Mouse (Mus musculus) adrenal gland, postnatal 14 days (tissue): ENCODE results near the gene Nampt. TPM values are rescaled to one million over a fixed set of nuclear protein-coding genes. Genes with fewer than 3 reads are reported as not detected.
"Not testable (repeated sequence)": the region's sequence is repeated elsewhere in the genome, so short reads cannot be mapped to it uniquely, and the experiment has no call there.

Experiments used
- DNase-seq: peaks from one replicate; pipeline ENCODE4 v3.0.0; 2021; ENCODE audit warnings: mixed read lengths
- total RNA-seq: library from RNA; stranded (reverse); gene quantifications from 2 replicates; pipeline ENCODE4 v1.2.3, GENCODE M21; 2021

Gene Nampt
- total RNA-seq, 1 experiment from 2014 or later, result 161 TPM

DNA sequence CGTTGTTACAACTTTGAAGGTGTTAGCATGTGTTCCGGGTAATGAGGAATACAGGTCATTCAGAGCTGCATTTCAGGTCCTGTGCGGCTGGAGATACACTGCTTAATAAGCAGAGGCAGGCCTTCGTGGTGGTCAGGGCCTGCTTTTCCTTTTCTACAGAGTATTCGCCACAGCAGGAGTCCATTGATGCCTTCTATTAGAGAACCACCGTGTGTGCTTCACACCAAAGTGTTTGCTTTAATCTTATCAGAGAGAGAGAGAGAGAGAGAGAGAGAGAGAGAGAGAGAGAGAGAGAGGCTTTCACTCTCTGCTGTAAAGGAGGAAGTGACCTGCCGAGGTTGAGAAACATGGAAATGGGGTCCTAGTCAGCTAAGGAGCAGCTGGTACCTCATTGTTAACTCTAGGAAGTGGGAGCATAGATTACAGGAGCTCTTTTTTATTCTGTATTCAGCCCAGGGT lies 22.1 kb downstream of the Nampt start:
- no peak for DNase-seq

- DNase-seq, result no peak
These were observed 27.0 kb downstream of the Nampt start for GRCm38 (mm10) chr12:32846325-32846724.

DNA sequence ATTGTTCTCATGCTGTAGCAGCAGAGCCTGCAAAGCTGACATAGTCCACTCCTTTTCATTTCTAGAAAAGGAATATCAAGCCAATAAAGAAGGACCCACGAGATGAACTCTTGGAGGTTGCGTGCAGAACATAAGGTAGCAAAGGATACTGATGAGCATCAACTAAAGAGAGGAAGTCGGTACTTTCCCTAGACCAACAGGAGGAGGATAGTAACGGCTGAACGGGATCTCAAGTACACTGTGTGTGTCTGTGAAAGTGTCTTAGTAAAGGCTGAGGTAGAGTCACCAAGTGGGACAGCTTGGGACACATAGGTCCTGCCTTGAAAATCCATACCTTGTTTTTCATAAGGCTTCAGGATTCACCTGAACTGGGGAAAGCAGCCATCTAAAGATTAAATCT lies 34.4 kb downstream of the Nampt start:
- DNase-seq, result no peak

DNA sequence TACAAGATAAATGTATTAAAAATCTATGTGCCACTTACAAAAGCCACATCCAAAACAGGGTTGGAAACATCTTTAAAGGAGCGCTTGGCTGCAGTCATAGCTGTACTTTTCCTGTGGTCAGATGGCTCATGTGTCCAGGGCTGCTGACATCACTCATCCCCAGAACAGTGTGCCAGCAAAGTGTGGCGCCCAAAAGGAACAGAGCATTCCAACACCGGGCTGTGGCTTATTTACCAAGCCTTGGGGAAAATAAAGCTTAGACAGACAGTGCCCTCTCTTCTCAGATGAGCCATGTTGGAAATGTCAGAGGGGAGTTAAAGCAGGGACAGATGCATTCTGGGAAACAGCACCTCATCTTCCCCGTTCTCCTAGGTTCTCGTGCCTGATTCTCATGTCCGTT lies 35.5 kb downstream of the Nampt start:
- peak; percentile 27 for DNase-seq

GRCm38 (mm10) chr12:32855398-32855797 lies 36.1 kb downstream of the Nampt start:
- DNase-seq, result no peak

DNA sequence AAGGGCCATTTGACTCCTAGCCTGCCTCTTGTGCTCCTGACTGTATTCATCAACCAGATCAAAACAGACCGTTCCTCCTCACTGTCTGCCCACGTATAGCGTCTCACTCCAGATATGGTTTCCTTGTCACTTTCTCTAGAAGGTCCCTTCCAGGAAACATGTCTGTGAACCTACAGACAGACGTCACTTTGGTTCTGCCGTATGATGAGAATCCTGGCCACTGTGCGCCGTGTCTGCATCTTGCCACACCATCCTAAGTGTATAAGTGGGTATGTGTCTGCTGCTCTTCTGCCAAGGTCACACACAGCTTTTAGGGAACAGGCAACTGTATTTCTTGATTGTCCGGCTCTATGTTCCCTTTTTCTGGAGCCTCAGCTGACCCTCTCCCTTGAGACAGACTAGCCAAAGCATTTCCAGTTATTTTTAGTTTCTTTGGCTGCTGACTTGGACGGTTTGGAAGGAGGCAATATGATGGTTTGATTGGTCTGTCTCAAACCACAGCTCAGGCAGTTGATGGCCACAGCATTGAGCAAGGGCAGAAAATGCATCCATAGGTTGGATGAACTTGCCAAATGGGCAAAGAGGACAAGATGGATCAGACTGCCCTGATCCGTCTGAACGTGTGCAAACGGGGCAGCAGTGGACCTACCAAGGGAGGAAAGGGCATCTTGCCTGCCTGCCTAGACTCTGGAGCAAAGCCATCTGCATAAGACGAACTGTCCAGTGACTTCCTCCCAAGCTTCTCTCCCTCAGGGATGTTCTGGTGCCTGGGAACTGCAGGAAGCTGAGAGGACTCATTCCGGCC lies 37.6 kb downstream of the Nampt start:
- peak; percentile 28 for DNase-seq

DNA sequence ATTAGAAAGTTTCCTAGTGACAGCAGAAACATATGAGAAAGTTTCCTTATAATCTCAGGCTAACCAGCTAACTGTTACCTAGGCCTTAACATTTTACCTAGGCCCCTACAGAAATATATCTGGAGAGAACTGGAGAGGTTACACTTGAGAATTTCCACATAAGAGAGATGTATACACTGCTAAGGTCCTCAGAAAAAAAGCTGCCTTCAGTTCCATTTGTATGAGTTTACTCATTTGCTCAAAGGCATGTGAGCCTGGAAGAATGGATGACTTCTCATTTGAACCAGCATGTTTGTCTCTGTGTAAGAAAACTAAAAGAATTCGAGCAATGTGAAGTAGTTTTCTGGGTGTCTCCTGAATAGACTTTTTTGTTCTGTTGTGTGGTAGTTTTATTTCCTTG lies 39.1 kb downstream of the Nampt start:
- no peak for DNase-seq

GRCm38 (mm10) chr12:32860820-32861219 lies 41.5 kb downstream of the Nampt start:
- DNase-seq, result no peak

- DNase-seq, result no peak
These were observed 51.5 kb downstream of the Nampt start for GRCm38 (mm10) chr12:32870815-32871214.

GRCm38 (mm10) chr12:32877500-32877899 lies 58.2 kb downstream of the Nampt start:
- no peak for DNase-seq

DNA sequence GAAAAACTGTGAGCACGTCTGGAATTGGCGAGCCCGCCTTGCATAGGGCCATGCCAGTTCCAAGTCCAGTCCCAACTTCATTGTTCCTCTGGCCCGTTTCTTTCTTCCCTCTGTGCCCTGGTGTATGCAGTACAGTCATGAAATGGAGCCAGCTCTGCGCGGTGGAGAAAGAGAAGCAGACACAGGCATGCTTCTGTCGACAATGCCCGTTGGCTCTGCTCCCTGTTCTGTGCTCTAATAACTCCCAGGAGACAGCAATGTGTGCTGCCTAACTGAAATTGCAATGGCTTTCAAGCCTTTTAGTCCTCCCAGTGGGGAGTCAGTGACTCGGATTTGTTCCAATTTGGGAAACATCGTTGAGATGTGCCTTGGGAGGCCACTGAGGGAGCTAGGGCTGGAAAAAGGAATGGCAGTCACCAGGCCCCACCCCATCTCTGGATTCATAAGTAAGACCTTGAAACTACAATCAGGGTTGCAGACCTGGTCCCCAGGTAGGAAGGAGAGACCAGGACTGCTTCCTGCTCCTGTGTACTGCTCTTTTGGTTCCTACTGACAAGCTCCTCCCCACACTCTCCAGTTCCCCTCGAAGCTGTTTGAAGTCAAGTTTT lies 58.7 kb downstream of the Nampt start:
- peak; percentile 54 for DNase-seq

DNA sequence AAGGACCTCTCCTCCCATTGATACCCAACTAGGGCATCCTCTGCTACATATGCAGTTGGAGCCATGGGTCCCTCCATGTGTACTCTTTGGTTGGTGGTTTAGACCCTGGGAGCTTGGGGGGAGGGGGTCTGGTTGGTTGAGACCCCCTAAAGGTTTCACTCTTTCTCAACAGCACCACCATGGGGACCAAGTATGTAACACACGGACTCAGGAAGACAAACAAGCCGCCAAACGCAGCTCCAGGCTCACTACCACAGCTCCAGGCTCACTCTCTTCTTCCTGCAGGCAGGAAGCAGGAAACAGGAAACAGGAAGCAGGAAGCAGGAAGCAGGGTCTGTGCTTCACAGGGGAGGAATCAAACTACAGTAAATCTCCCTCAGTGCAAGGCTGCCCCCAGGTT lies 60.0 kb downstream of the Nampt start:
- no peak for DNase-seq

DNA sequence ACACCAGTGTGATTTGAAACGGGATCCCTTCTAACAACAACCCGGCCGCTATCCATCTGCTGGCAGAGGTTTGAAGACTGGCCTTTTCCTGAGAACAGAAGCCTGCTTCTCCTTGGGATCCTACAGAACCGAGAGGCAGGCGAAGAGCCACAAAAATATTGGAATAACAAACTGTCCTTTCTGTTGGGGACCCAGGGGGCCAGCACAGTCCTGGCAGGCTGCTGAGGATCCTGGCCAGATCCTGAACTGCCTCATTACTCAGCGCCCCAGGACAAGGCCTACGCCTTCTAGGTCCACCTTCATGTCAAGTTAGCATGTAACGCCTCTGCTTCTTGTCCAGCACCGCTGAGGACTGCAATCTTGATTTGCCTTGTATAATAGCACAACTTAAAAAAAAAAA lies 65.0 kb downstream of the Nampt start:
- DNase-seq, result peak; percentile 64

GRCm38 (mm10) chr12:32885041-32885440 lies 65.7 kb downstream of the Nampt start:
- DNase-seq, result no peak

- no peak for DNase-seq
These were observed 67.0 kb downstream of the Nampt start for GRCm38 (mm10) chr12:32886353-32886752.

DNA sequence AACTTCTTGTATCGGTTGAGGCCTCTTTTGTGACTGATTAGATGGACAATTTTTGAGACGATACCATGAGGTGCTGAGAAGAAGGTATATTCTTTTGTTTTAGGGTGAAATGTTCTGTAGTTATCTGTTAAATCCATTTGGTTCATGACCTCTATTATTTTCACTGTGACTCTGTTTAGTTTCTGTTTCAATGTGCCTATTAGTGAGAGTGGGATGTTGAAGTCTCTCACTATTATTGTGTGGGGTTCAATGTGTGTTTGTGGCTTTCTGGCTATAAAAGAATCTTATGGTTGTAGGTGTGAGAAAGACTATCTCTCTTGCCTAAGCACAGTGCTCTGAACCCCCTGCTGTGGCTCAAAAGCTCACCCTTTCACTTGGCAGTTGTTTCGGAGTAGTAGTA lies 68.9 kb downstream of the Nampt start:
- DNase-seq, result no peak

GRCm38 (mm10) chr12:32889846-32890245 lies 70.5 kb downstream of the Nampt start:
- peak; percentile 26 for DNase-seq

DNA sequence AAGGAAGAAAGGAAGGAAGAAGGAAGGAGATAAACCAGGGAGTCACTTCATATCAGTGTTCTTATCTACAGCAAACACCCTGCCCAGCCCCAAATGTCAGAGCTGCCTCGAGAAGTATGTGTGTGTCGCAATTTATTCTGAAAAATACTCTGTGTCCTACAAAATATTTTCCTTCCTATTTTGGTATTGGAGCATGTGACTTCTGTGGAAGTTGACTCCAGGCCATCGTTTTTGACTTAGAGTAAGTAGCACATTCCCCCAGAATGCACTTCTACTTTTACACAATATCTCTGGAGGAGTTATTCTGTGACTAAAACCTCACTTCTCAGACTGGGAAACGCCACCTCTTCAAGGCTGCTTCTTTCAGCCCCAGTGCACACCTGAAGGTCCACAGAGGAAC lies 71.1 kb downstream of the Nampt start:
- peak; percentile 40 for DNase-seq

DNA sequence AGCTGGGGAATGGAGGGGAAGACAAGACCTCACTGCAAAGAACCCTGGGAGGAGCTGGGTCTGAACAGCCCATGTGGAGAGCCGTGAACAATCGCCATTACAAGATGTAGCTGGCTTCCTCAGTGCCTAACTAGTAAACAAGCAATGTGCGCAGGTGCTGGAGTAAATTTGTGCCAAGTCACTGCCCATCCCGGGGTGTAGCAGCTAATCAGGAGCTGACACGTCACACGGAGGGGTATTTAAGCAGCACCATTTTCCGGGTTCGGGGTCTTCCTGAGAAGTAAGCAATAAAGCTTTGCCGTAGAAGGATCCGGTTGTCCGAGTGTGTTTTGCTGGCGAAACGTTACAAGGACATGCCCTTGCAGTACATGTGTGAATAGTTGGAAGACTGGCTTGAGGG lies 71.9 kb downstream of the Nampt start:
- not testable (repeated sequence) for DNase-seq

DNA sequence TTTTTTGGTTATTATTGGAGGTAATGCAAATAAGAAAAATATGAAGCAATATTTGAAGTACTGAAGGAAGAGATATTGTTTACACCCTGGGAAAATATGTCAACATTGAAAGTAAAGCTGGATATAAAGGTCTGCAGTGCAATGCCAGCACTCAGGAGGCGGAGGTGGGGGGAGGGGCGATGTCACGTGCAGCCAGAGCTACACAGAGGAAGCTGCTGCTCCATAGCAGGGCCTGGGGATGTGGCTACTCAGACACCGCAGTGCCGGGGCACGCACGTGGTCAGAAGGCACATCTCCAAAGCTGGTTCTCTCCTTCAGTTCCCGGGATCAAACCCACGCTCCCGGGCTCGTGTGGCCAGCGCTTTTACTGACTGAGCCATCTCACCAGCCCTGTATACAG lies 73.9 kb downstream of the Nampt start:
- no peak for DNase-seq

GRCm38 (mm10) chr12:32895806-32896205 lies 76.5 kb downstream of the Nampt start:
- DNase-seq, result no peak

DNA sequence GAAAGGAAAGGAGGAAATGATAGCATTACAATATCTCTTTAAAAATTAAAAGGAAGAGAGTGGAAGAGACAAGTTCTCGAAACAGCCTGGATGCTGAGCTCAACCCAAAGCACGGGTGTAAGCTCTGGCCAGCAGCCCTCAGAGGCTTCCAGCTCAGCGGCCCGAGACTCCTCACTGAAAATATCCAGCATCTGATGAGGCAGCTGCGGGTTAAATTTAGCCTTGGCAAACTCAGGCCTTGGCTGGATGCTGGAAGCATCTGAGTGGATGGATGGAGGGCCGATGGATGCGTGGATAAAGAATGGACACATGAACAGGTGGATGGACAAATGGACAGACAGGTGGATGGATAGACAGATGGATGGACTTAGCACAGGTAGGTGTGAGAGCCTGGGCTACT lies 77.2 kb downstream of the Nampt start:
- no peak for DNase-seq

- peak; percentile 92 for DNase-seq
These were observed 78.1 kb downstream of the Nampt start for GRCm38 (mm10) chr12:32897199-32898120.
